Mouse (Mus musculus) heart, adult 11 months (tissue): ENCODE results near the gene Sirt6.

Experiments used
- DNase-seq: peaks from one replicate; pipeline ENCODE4 v3.0.0; 2022

Sirt6 gene

DNA sequence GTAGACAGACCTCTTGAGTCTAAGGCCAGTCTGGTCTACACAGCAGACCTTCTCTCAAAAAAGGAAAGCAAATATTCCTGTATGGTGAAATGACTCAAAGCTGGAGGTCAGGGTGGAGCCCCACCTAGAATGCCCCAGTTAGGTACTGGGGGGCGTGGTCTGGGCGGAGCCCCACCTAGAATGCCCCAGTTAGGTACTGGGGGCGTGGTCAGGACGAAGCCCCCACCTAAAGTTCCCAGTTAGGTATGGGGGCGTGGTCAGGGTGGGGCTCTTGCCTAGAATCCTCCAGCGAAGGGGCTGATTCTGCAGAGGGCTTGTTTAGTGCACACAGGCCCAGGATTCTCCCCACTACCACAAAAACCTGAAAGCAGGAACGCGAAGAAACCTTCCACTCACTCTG lies 4.2 kb downstream of the Sirt6 start:
- no peak for DNase-seq

- no peak for DNase-seq
These were observed 6.8 kb downstream of the Sirt6 start for GRCm38 (mm10) chr10:81620786-81621185.

DNA sequence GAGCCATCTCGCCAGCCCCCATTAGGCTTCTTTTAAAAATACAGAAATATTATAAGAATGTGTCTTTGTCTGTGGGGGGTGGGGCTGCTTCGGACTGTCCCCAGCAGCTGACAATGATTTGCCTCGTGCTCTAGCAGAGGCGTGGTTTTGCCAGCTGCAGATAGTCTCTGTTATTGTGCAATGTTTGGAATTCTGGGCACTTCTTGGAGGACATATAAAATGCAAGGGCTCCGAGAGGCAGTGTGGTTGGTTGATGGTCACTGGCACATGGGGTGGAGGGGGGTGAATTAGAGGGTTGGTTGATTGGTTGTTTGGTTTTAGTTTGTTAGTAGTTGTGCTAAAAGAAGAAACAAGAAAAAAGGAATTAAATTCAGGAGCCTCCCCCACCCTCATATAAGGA lies 7.6 kb downstream of the Sirt6 start:
- DNase-seq: peak; percentile 83

DNA sequence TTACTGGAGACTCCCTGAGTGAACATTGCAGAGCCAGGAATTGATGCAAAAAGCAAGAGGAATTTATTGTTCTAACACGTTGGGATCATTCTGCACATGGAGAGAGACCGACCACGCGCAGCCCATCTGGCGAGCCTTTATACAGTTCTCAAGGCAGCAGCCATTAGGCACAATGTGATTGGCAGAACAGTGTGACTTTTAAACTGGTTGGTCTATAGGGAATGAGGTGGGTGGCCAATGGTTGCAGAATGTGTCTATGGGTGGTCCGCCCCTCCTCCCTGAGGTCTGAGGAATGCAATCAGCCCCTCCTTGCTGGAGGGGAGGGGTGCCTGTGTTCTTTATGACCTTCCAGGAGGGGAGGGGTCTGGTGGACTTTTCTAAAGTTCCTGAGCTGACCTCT lies 12.1 kb downstream of the Sirt6 start:
- no peak for DNase-seq

GRCm38 (mm10) chr10:81612779-81613178 lies 14.8 kb downstream of the Sirt6 start:
- DNase-seq: peak; percentile 76

- peak; percentile 83 for DNase-seq
These were observed 19.3 kb downstream of the Sirt6 start for GRCm38 (mm10) chr10:81608308-81608707.

- DNase-seq: peak; percentile 100
These were observed 21.4 kb downstream of the Sirt6 start, which contains the start of gene BC025920 for GRCm38 (mm10) chr10:81605974-81606751. Gene BC025920, plus strand, starts transcription at chr10:81606270.

DNA sequence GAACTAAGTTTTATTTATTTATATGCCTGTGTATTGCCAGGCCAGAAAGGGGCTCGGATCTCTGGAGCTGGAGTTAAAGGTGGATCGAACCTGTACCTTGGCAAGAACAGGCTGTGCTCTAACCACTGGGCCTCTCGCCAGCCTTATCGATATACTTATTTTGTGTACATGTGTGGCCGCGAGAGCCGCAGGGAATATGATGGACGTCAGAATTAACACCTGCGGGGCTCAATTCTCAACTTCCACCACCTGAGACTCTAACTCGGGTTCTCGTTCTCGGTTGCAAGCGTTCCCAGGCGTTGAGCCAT lies 22.0 kb downstream of the Sirt6 start:
- no peak for DNase-seq

GRCm38 (mm10) chr10:81604968-81605665 lies 22.5 kb downstream of the Sirt6 start:
- DNase-seq: peak; percentile 98

DNA sequence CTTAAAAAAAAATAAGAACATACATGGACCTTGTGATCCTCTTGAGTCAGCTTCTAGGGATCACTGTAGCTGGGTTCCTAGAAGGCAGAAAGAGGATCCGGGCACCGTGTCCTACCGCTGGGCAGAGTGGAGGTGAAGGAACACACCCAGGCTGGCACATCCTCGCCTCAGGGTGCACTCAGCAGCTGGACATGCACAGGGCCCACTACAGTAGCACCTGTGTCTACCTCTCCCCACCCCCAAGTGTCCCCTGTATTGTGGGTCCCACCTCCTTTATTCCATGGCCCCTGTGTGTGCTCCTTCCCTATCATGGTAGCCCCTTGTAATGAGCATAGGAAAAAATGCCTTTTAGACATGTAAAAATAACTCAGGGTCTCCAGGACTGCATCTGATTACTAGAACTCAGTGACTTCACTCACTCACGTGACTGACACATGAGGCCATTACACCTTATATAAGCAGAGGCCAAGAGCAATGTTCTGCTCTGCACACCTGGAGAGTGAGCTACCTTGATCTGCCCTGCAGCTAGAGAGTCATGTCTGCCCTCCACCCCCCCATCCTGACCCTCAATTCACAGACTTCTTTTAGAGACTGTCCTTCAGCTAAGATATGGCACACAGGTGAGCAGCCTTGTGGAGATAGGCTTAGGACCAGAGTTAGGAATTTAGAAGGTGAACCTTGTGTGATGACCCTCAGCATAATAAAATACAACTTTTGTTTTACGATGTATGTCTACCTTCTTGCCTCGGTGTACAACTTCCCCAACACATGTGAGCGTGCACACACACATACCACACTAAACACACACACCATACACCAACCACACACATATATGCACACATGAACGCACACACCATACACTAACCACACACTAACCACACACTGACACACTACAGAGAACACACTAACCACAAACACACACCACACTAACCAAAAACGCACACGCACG lies 23.3 kb downstream of the Sirt6 start:
- peak; percentile 94 for DNase-seq

GRCm38 (mm10) chr10:81602741-81603151 lies 24.9 kb downstream of the Sirt6 start:
- DNase-seq: peak; percentile 94

GRCm38 (mm10) chr10:81601396-81601905 lies 26.1 kb downstream of the Sirt6 start:
- DNase-seq: peak; percentile 93

DNA sequence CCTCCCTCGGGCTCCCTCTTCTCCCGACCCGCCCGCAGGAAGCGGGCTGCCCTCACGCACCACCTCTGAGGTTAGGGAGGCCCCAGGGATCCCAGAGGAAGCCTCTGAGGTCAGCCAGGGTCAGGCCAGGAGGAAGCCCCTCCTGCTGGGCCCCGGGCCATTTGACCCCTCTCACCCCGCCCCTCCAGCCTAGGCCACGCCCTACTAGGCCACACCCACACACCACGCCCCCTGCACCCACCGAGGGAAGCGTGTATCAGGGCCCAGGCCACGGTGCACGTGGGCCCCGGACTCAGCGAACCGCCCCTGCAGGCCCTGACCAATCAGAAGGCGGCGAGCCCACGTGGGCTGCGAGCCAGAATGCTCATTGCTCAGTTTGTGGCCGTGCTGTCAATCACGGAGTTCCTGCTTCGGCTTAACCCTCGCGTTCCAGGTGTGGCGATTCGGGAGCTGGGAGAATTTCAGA lies 26.8 kb downstream of the Sirt6 start, which contains the start of gene Tle6:
Tle6 (minus strand) TSS at position 336 of the 466 bp plus-strand sequence.
- peak; percentile 100 for DNase-seq

GRCm38 (mm10) chr10:81600096-81600495 lies 27.5 kb downstream of the Sirt6 start:
- peak; percentile 90 for DNase-seq

GRCm38 (mm10) chr10:81599630-81600029 lies 28.0 kb downstream of the Sirt6 start:
- peak; percentile 92 for DNase-seq

DNA sequence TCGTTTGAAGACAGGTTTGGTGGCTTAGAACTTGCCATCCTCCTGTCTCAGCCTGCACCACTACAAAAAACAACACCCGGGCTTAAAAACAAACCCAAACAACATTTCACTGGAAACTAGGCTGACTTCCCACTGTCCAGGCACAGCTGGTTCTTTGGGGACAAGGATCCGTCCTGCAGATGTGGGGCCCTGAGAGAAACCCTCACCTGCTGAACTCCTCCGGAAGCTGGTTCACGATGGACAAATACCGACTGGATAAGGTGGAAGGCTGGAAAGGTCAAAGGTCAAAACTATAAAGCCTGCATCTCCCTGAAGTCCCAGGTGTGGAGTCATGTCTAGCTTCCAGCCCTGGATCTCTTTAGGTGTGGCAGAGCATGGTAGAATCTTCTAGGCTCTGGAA lies 28.7 kb downstream of the Sirt6 start:
- DNase-seq: peak; percentile 89

GRCm38 (mm10) chr10:81598342-81598741 lies 29.3 kb downstream of the Sirt6 start:
- peak; percentile 81 for DNase-seq

DNA sequence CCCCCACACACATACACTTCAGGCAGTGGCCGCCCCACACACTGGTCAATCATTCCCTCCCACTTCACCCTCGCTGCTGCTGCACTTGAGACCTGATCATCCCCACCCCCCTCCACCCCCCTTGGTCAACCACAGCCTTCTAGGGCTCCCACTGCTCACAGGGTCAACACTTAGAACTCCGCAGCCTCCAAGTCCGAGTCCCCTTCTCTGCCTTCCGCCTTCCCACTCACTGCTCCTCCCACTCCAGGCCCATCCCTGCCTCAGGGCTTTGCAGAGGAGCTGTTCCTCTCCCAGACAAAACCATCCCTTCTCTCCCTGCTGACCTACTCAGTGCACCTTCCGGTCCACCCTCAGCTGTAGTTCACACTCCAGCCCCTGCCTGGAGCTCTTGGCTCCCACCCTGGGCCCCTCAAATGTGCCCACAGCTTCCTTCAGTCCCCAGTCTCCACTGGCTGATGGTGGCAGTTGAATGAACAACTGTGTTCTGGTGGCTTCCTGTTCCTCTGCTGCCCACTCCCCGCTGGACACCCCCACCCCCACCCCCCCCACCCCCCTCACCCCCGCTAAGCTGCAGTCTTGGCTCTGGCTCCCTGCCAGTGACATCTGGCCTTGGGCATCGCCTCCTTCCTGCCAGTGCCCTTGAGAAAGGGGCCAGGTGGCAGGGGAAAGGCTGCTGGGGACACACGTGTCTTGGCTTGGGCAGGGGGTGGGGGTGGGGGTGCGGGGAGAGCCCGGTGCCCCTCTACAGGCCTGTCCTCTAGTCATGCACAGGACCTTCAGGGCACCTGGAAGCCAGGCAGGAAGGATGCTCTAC lies 30.3 kb downstream of the Sirt6 start:
- peak; percentile 97 for DNase-seq

- peak; percentile 97 for DNase-seq
These were observed 31.0 kb downstream of the Sirt6 start for GRCm38 (mm10) chr10:81596611-81597010.

GRCm38 (mm10) chr10:81595599-81595998 lies 32.0 kb downstream of the Sirt6 start:
- DNase-seq: peak; percentile 93

DNA sequence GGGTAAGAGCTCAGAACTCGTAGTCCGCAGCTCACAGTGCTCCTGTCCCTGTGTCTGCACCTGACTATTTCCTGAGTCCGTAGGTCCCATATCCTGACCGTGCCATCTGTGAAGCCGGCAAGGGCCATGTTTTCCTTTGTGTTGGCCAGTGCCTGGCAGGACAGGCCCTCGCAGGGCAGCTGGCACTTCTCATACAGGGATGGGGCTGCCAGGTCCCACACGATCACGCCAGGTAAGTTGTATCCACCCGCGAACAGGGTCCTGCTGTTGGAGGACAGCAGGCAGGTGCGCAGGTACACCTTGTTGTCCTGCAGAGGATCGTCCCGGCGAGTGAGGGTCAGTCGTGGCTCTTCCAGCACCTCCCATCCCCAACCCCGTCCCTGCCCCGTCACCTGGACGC lies 33.7 kb downstream of the Sirt6 start:
- DNase-seq: peak; percentile 90

GRCm38 (mm10) chr10:81593223-81593622 lies 34.4 kb downstream of the Sirt6 start:
- DNase-seq: peak; percentile 81
